Mouse (Mus musculus) bone marrow, adult 2 months (tissue): ENCODE measurements around the gene Scoc. TPM values are rescaled to one million over a fixed set of nuclear protein-coding genes. Genes with fewer than 3 reads are reported as not detected.
"Not testable (repeated sequence)": the region's sequence is repeated elsewhere in the genome, so short reads cannot be mapped to it uniquely, and the experiment has no call there.

ENCODE experiments used
- H3K27ac ChIP-seq: fragments of 200-500 bp; 2 replicates; pipeline ENCODE4 v1.5.1; 2012; ENCODE audit warnings: low read depth, mild to moderate bottlenecking, control low read depth, inconsistent platforms, low read length; ENCODE audit not compliant: control insufficient read depth, poor library complexity, insufficient read depth
- H3K4me1 ChIP-seq: fragments of 200-500 bp; 2 replicates; pipeline ENCODE4 v1.6.1; 2011; ENCODE audit warnings: low read length; ENCODE audit not compliant: control insufficient read depth, insufficient read depth
- H3K4me3 ChIP-seq: fragments of 200-500 bp; replicated peaks from 2 replicates; pipeline ENCODE3; 2011; ENCODE audit warnings: mild to moderate bottlenecking, low read depth, low read length, control low read depth; ENCODE audit not compliant: control insufficient read depth
- CTCF ChIP-seq: fragments of 200-500 bp; IDR thresholded peaks from 2 replicates; pipeline ENCODE4 v1.5.1; 2011; ENCODE audit warnings: low read length, control low read depth; ENCODE audit not compliant: control insufficient read depth, insufficient read depth
- POLR2A ChIP-seq: fragments of 200-500 bp; IDR thresholded peaks from 2 replicates; pipeline ENCODE4 v1.6.1; 2011; ENCODE audit warnings: low read depth, mild to moderate bottlenecking, control low read depth, low read length, borderline replicate concordance; ENCODE audit not compliant: control insufficient read depth
- WGBS: fragments of 180-500 bp; shearing (Covaris S2); methylation state at CpG from one replicate; pipeline ENCODE4 v1.1.7; 2018; 5-methylcytosine and 5-hydroxymethylcytosine counted together
- polyA plus RNA-seq: library from polyadenylated mRNA; stranded (reverse); fragments of >200 nt; gene quantifications from 2 replicates; pipeline ENCODE4 v1.2.4, GENCODE M21; 2011; ENCODE audit warnings: low replicate concordance; ENCODE audit not compliant: missing spikeins, insufficient read depth, insufficient read length

The Scoc gene
- polyA plus RNA-seq, 1 experiment = 34.0 TPM

GRCm38 (mm10) chr8:83429071-83429524, 29.1 kb downstream of the Scoc start:
- Histone ChIP-seq H3K4me1 (peaks cover 2% of the 10 kb centered on the region), H3K27ac (no peak overlapping the region), H3K4me3 (no peak overlapping the region)
- 19% methylated on average over 4 of the region's 4 CpGs for WGBS
- no peak for TF ChIP-seq CTCF
- no peak for TF ChIP-seq POLR2A

- WGBS = 71% methylated on average over 3 of the region's 3 CpGs
Measured at GRCm38 (mm10) chr8:83428621-83429020, 29.6 kb downstream of the Scoc start.

GRCm38 (mm10) chr8:83426949-83427348, 31.2 kb downstream of the Scoc start:
- Histone ChIP-seq H3K27ac (no peak overlapping the region), H3K4me3 (no peak overlapping the region), H3K4me1 (peaks cover 5% of the 10 kb centered on the region)
- WGBS = 56% methylated on average over 7 of the region's 7 CpGs
- TF ChIP-seq CTCF = no peak
- no peak for TF ChIP-seq POLR2A

More at GRCm38 (mm10) chr8:83428621-83429020, 29.6 kb downstream of the Scoc start:
- not testable (repeated sequence) for H3K4me1 ChIP-seq, H3K4me3 ChIP-seq
- 0 out of 2 replicates have a peak overlapping the region, but pooled peaks have one; percentile 24 for H3K27ac ChIP-seq

- Histone ChIP-seq H3K4me1 (peaks cover 7% of the 10 kb centered on the region), H3K27ac (no peak overlapping the region), H3K4me3 (no peak overlapping the region)
- TF ChIP-seq CTCF (no peak), POLR2A (no peak)
- 73% methylated on average over 11 of the region's 11 CpGs for WGBS
Measured at GRCm38 (mm10) chr8:83426104-83426759, 32.0 kb downstream of the Scoc start.

GRCm38 (mm10) chr8:83425202-83425601, 33.0 kb downstream of the Scoc start:
- TF ChIP-seq CTCF (no peak), POLR2A (no peak)
- no peak overlapping the region for H3K27ac ChIP-seq
- WGBS = 64% methylated on average over 6 of the region's 6 CpGs
- no peak overlapping the region for H3K4me3 ChIP-seq
- H3K4me1 ChIP-seq = peaks cover 7% of the 10 kb centered on the region

- Histone ChIP-seq H3K4me3 (no peak overlapping the region), H3K27ac (peak overlapping the region; percentile 79), H3K4me1 (peaks cover 7% of the 10 kb centered on the region)
- no peak for TF ChIP-seq CTCF
- TF ChIP-seq POLR2A = no peak
- WGBS = 56% methylated on average over 13 of the region's 13 CpGs
Measured at GRCm38 (mm10) chr8:83423032-83423825, 35.0 kb downstream of the Scoc start.

GRCm38 (mm10) chr8:83421354-83421753, 36.8 kb downstream of the Scoc start:
- WGBS = 96% methylated on average over 1 of the region's 1 CpGs
- Histone ChIP-seq H3K27ac (no peak overlapping the region), H3K4me1 (peaks cover 6% of the 10 kb centered on the region), H3K4me3 (no peak overlapping the region)
- TF ChIP-seq CTCF = no peak
- no peak for TF ChIP-seq POLR2A

GRCm38 (mm10) chr8:83418805-83419516, 39.2 kb downstream of the Scoc start:
- Histone ChIP-seq H3K4me3 (no peak overlapping the region), H3K4me1 (peaks cover 4% of the 10 kb centered on the region), H3K27ac (no peak overlapping the region)
- 93% methylated on average over 11 of the region's 11 CpGs for WGBS
- TF ChIP-seq CTCF (no peak), POLR2A (no peak)
